Mouse (Mus musculus): ENCODE data around the gene Mecom.

The Mecom gene

GRCm38 (mm10) chr3:30514051-30514754 lies 33.6 kb downstream of the Mecom start:
- DNase-seq (ENCODE audit: low read depth, low spot score) = peak; percentile 67

- no peak for DNase-seq (ENCODE audit: low read depth, low spot score)
Observed at GRCm38 (mm10) chr3:30513314-30513997, 34.4 kb downstream of the Mecom start.

DNA sequence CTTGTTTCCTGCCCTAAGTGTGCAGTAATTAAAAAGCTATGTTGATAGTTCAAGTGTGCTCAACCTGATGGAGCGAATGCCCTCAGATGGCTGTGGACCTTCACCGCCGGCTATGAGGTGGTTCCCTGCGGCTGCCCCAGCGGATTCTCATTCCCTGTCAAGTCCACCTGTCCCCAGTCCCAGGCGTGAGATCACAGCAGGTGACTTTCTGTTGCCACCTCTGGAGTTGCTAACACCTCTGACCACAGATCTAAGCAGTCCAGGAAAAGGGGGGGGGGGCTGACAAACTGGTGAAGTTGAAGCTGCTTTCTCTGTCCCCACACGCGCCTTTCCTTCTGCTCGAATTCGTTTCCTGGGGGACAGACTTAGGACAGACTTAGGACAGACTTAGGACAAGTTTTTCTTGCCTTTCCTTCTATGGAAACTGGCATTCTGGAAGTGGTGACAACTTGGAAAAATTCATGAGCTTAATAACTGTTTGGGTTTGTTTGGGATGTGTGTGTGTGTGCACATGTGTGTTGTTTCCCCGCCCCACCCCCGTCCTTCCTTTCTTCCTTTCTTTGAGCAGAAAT lies 35.3 kb downstream of the Mecom start:
- no peak for DNase-seq (ENCODE audit: low read depth, low spot score)

DNA sequence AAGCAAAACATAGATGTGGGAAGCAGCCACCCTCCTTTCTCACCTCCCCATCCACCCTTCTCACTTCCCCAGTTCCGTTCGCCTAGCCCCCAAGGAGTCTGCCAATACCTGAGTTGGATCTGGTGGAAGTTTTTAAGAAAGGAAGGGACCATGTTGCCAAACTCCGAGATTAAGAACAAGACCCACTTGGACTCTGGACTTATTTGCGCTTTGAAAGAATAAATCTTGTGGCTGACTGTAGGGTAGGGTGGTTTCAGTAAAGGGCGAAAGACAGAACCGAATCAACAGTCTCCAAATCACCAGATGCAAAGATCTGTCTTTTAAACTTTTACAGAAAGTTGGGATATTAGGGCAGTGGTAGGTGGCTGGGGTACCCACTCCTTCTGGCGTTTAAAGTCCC lies 36.0 kb downstream of the Mecom start:
- no peak for DNase-seq (ENCODE audit: low read depth, low spot score)

DNA sequence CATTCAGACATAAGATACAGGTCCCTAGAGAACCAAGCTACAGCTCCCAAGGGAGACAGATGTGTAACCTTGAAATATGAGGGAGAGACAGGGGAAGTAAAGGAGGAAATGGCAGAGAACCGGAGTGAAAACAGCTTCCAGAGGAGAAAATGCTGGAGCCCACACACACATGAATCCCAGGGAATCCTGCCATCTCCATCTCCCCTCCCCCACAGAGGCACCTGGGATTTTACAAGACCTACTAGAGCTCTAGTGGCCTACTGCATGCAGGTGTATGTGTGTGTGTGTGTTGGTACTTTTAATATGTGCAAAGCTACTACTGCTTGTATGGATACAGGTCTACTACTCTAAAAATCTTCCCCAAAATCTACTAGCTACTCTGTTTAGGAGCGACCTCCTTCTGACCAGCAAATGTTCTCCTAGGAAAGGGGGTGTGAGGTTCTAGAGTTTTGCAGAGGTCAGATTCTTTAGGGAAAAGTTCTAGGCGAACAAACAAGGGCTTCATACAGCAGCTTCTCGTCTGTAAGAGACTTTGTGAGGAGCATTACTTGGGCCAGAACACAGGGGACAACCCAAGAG lies 36.7 kb downstream of the Mecom start:
- no peak for DNase-seq (ENCODE audit: low read depth, low spot score)

DNA sequence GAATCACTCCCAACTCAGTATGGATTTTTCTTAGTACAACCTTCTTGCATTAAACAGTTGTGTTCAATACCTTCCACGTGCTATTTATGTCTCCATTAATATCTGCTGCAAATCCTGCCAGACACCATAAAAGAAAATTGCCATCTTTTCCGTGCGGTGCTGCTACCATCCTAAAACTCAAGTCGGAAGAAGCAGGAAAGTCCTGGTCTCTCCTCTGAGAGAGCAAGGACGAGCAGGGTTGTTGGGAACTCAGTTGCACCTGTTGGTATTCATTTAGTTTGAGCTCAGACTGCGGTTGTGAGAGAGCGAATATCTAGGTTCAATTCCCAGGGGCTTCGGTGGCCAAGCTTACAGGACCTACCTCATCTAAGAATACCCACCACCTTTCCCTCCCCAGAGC lies 37.2 kb downstream of the Mecom start:
- DNase-seq (ENCODE audit: low read depth, low spot score) = no peak

- DNase-seq (ENCODE audit: low read depth, low spot score) = no peak
Observed at GRCm38 (mm10) chr3:30510105-30510504, 37.7 kb downstream of the Mecom start.

- DNase-seq (ENCODE audit: low read depth, low spot score) = peak; percentile 77
Observed at GRCm38 (mm10) chr3:30508930-30509910, 38.6 kb downstream of the Mecom start.

- DNase-seq (ENCODE audit: low read depth, low spot score) = peak; percentile 82
Observed at GRCm38 (mm10) chr3:30508296-30508929, 39.4 kb downstream of the Mecom start.

DNA sequence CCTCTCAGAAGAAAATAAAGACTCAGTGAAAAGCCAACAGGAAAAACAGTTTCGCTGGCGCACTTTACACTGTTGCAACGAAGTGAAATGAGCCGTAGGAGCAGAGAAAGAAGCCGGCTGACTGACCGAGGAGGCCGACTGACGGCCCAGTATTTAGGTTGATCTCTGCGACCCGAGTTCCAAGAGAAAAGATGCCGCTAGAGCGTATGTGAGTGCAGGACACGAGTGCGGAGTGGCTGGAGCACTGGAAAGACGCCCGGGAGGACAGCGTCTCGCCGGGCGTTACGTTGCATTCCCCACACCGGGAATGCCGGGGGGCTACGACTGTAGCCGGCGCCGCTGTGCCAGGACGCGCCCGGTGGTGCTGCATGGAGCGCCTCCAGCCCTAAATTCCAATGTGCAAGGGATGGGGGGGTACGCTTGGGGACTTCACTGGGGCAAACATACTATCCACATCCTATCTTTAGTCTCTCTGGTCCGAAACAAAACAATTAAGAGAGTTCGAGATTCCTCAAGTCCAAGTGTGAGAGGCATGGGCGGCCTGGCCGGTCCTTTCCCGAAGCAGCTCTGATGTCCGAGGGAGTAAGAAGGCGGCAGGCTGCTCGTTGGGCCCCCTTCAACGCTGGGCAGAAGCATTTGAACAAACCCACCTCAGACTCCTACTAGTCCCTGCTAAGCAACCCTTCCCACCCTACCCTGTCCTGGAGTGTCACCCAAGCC lies 40.1 kb downstream of the Mecom start:
- DNase-seq (ENCODE audit: low read depth, low spot score) = no peak

- DNase-seq (ENCODE audit: low read depth, low spot score) = no peak
Observed at GRCm38 (mm10) chr3:30507028-30507575, 40.7 kb downstream of the Mecom start.

GRCm38 (mm10) chr3:30506329-30507027 lies 41.3 kb downstream of the Mecom start:
- DNase-seq (ENCODE audit: low read depth, low spot score) = no peak

- no peak for DNase-seq (ENCODE audit: low read depth, low spot score)
Observed at GRCm38 (mm10) chr3:30505741-30506251, 42.0 kb downstream of the Mecom start.

DNA sequence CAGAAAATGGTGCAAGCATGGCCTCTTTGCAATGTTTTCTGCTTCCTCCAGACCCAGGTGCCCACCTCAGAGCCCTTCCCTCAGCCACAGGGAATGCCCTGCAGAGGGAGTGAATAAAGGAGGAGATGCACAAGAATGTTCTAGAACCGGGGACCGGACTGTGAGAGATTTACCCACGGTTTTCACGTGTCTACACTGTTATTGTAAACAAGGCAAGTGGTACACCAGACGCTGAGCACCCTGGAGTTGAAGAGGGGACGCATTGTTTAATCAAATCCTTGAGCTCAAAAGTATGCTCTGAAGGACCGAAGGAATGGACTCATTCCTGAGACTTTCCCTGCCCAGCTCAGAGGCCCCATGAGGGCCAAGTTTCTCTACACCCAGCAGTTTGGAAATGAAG lies 43.2 kb downstream of the Mecom start:
- no peak for DNase-seq (ENCODE audit: low read depth, low spot score)

- no peak for DNase-seq (ENCODE audit: low read depth, low spot score)
Observed at GRCm38 (mm10) chr3:30503821-30504220, 44.0 kb downstream of the Mecom start.

- no peak for DNase-seq (ENCODE audit: low read depth, low spot score)
Observed at GRCm38 (mm10) chr3:30498202-30498828, 49.5 kb downstream of the Mecom start.

GRCm38 (mm10) chr3:30494371-30494770 lies 53.4 kb downstream of the Mecom start:
- DNase-seq (ENCODE audit: low read depth, low spot score) = no peak

GRCm38 (mm10) chr3:30488808-30489207 lies 59.0 kb downstream of the Mecom start:
- DNase-seq (ENCODE audit: low read depth, low spot score) = no peak

DNA sequence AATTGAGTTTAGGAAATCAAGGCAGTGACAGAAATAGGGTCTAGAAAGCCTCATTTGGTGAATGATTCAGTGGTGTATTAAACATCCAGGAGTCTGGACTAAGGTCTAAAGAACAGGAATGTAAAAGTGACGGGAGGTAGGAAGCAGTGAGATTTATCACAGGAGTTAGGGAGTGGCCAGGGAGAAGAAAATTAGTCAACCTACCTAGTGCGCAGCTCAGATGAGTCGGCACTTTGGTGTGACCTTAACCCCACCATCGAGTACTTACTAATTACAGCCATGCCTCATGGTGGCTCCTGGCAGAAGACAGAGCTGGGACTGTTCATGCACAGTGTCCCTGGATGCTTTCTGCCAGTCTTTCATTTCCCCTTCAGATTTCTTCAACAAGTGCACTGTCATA lies 61.4 kb downstream of the Mecom start:
- no peak for DNase-seq (ENCODE audit: low read depth, low spot score)
